Mouse (Mus musculus): ENCODE results near the gene Rfx5. TPM values are rescaled to one million over a fixed set of nuclear protein-coding genes. Genes with fewer than 3 reads are reported as not detected.

Rfx5 gene
- polyA plus RNA-seq, 1 experiment from 2014 or later: 8.6 TPM

GRCm38 (mm10) chr3:95010396-95010795, 56.5 kb downstream of the Rfx5 start:
- Histone ChIP-seq H3K27me3 (no peaks in the 10 kb centered on the region), H3K36me3 (peaks cover 69% of the 10 kb centered on the region), H3K27ac (no peak overlapping the region), H3K9ac (no peak overlapping the region), H3K4me1 (peaks cover 20% of the 10 kb centered on the region), H3K4me3 (no peak overlapping the region), H3K4me2 (replicated peaks) (no peak overlapping the region), H3K9me3 (no peaks in the 10 kb centered on the region)
- 83% methylated on average over 7 of the region's 7 CpGs for WGBS
- ATAC-seq (ENCODE audit: low FRiP score, low read depth): no peak

Small RNAs within 50 kb of the gene (microRNA-seq; reads per million reads assigned to microRNA genes)
- not detected for gene Mir7013

Other genes starting within 250 kb of the Rfx5 start
- gene Cgn, start 167.6 kb upstream of the Rfx5 start, polyA plus RNA-seq (2015; fragmentation: Nextera tagmentation; extraction: Ambion mirVana): 7.1 and 7.3 TPM in 2 replicates
- 21.2 and 25.0 TPM in 2 replicates for gene Pogz, start 116.5 kb upstream of the Rfx5 start, polyA plus RNA-seq (2015; fragmentation: Nextera tagmentation; extraction: Ambion mirVana)
- gene Psmb4, start 67.1 kb upstream of the Rfx5 start, polyA plus RNA-seq (2015; fragmentation: Nextera tagmentation; extraction: Ambion mirVana): 361 and 368 TPM in 2 replicates
- gene Selenbp1, start 21.0 kb upstream of the Rfx5 start, polyA plus RNA-seq (2015; fragmentation: Nextera tagmentation; extraction: Ambion mirVana): 32.7 and 34.8 TPM in 2 replicates
- gene Pi4kb, start 20.7 kb downstream of the Rfx5 start, polyA plus RNA-seq (2015; fragmentation: Nextera tagmentation; extraction: Ambion mirVana): 27.8 and 34.3 TPM in 2 replicates
- gene Zfp687, start 61.4 kb downstream of the Rfx5 start, polyA plus RNA-seq (2015; fragmentation: Nextera tagmentation; extraction: Ambion mirVana): 23.5 and 24.4 TPM in 2 replicates
- 282 and 310 TPM in 2 replicates for gene Psmd4, start 88.5 kb downstream of the Rfx5 start, polyA plus RNA-seq (2015; fragmentation: Nextera tagmentation; extraction: Ambion mirVana)
- gene Pip5k1a, start 152.9 kb downstream of the Rfx5 start, polyA plus RNA-seq (2015; fragmentation: Nextera tagmentation; extraction: Ambion mirVana): 26.5 and 28.4 TPM in 2 replicates
- gene Vps72, start 156.9 kb downstream of the Rfx5 start, polyA plus RNA-seq (2015; fragmentation: Nextera tagmentation; extraction: Ambion mirVana): 216 and 217 TPM in 2 replicates
- 1.9 and 2.5 TPM in 2 replicates for gene Tmod4, start 170.4 kb downstream of the Rfx5 start, polyA plus RNA-seq (2015; fragmentation: Nextera tagmentation; extraction: Ambion mirVana)
- 82.4 and 84.4 TPM in 2 replicates for gene Scnm1, start 179.9 kb downstream of the Rfx5 start, polyA plus RNA-seq (2015; fragmentation: Nextera tagmentation; extraction: Ambion mirVana)
- 19.1 and 19.6 TPM in 2 replicates for gene Lysmd1, start 180.0 kb downstream of the Rfx5 start, polyA plus RNA-seq (2015; fragmentation: Nextera tagmentation; extraction: Ambion mirVana)
- gene Tnfaip8l2, start 188.3 kb downstream of the Rfx5 start, polyA plus RNA-seq (2015; fragmentation: Nextera tagmentation; extraction: Ambion mirVana): 2.6 and 3.1 TPM in 2 replicates
- gene Sema6c, start 206.4 kb downstream of the Rfx5 start, polyA plus RNA-seq (2015; fragmentation: Nextera tagmentation; extraction: Ambion mirVana): 11.1 and 11.7 TPM in 2 replicates

All from limb, embryonic 13.5 days (tissue).